Mouse (Mus musculus): Measurements from ENCODE around the gene Adgrb3. TPM values are rescaled to one million over a fixed set of nuclear protein-coding genes. Genes with fewer than 3 reads are reported as not detected.
"Not testable (repeated sequence)": the region's sequence is repeated elsewhere in the genome, so short reads cannot be mapped to it uniquely, and the experiment has no call there.

Adgrb3 gene
- polyA plus RNA-seq, 1 experiment = 54.7 TPM

GRCm38 (mm10) chr1:25504313-25504712, 325.2 kb downstream of the Adgrb3 start:
- TF ChIP-seq POLR2A (IDR thresholded peaks at IDR 0.05; ENCODE audit: borderline replicate concordance, insufficient read depth, low read length) (no peak), CTCF (IDR thresholded peaks at IDR 0.05; ENCODE audit: borderline replicate concordance, insufficient read depth, low read depth, low read length) (no peak)
- no peaks in the 10 kb centered on the region for H3K27me3 ChIP-seq (ENCODE audit: control insufficient read depth, insufficient read depth, low read length)
- no peaks in the 10 kb centered on the region for H3K4me1 ChIP-seq (ENCODE audit: control insufficient read depth, insufficient read depth, low read length)
- peak in 1 of 2 experiments; percentile 21 for DNase-seq
- WGBS = 46% methylated on average over 4 of the region's 4 CpGs
- no peak overlapping the region for H3K27ac ChIP-seq (ENCODE audit: insufficient read depth, low read length)
- H3K4me3 ChIP-seq (replicated peaks; ENCODE audit: insufficient read depth, low read depth, low read length) = no peak overlapping the region

- TF ChIP-seq CTCF (IDR thresholded peaks at IDR 0.05; ENCODE audit: borderline replicate concordance, insufficient read depth, low read depth, low read length) = no peak
- TF ChIP-seq POLR2A (IDR thresholded peaks at IDR 0.05; ENCODE audit: borderline replicate concordance, insufficient read depth, low read length) = no peak
- Histone ChIP-seq H3K4me3 (replicated peaks; ENCODE audit: insufficient read depth, low read depth, low read length) (no peak overlapping the region), H3K27ac (ENCODE audit: insufficient read depth, low read length) (no peak overlapping the region), H3K27me3 (ENCODE audit: control insufficient read depth, insufficient read depth, low read length) (no peaks in the 10 kb centered on the region), H3K4me1 (ENCODE audit: control insufficient read depth, insufficient read depth, low read length) (no peaks in the 10 kb centered on the region)
- no peak for DNase-seq
- 62% methylated on average over 4 of the region's 4 CpGs for WGBS
Measured at GRCm38 (mm10) chr1:25503524-25503923, 326.0 kb downstream of the Adgrb3 start.

GRCm38 (mm10) chr1:25495202-25495914, 334.1 kb downstream of the Adgrb3 start:
- TF ChIP-seq CTCF (IDR thresholded peaks at IDR 0.05; ENCODE audit: borderline replicate concordance, insufficient read depth, low read depth, low read length) (no peak), POLR2A (IDR thresholded peaks at IDR 0.05; ENCODE audit: borderline replicate concordance, insufficient read depth, low read length) (no peak)
- no peak for DNase-seq

GRCm38 (mm10) chr1:25491503-25491902, 338.0 kb downstream of the Adgrb3 start:
- DNase-seq = peak; percentile 34 to 67
- Histone ChIP-seq H3K4me3 (replicated peaks; ENCODE audit: insufficient read depth, low read depth, low read length) (no peak overlapping the region), H3K27ac (ENCODE audit: insufficient read depth, low read length) (no peak overlapping the region), H3K4me1 (ENCODE audit: control insufficient read depth, insufficient read depth, low read length) (peaks cover 3% of the 10 kb centered on the region; the same call in 1 of the 2 replicates), H3K27me3 (ENCODE audit: control insufficient read depth, insufficient read depth, low read length) (no peaks in the 10 kb centered on the region)
- 14% methylated on average over 1 of the region's 1 CpGs for WGBS
- TF ChIP-seq CTCF (IDR thresholded peaks at IDR 0.05; ENCODE audit: borderline replicate concordance, insufficient read depth, low read depth, low read length) (no peak), POLR2A (IDR thresholded peaks at IDR 0.05; ENCODE audit: borderline replicate concordance, insufficient read depth, low read length) (no peak)

More at GRCm38 (mm10) chr1:25495202-25495914, 334.1 kb downstream of the Adgrb3 start:
- H3K27ac ChIP-seq (ENCODE audit: insufficient read depth, low read length) = no peak overlapping the region
- H3K27me3 ChIP-seq (ENCODE audit: control insufficient read depth, insufficient read depth, low read length) = no peaks in the 10 kb centered on the region
- WGBS = 80% methylated on average over 3 of the region's 3 CpGs
- peaks cover 3% of the 10 kb centered on the region; the same call in 1 of the 2 replicates for H3K4me1 ChIP-seq (ENCODE audit: control insufficient read depth, insufficient read depth, low read length)
- no peak overlapping the region for H3K4me3 ChIP-seq (replicated peaks; ENCODE audit: insufficient read depth, low read depth, low read length)

- 93% methylated on average over 2 of the region's 2 CpGs for WGBS
- DNase-seq = no peak
Measured at GRCm38 (mm10) chr1:25490174-25490573, 339.3 kb downstream of the Adgrb3 start.

GRCm38 (mm10) chr1:25475699-25476098, 353.8 kb downstream of the Adgrb3 start:
- WGBS = 80% methylated on average over 3 of the region's 3 CpGs
- Histone ChIP-seq H3K27me3 (ENCODE audit: control insufficient read depth, insufficient read depth, low read length) (no peaks in the 10 kb centered on the region), H3K27ac (ENCODE audit: insufficient read depth, low read length) (no peak overlapping the region), H3K4me1 (ENCODE audit: control insufficient read depth, insufficient read depth, low read length) (no peaks in the 10 kb centered on the region), H3K4me3 (replicated peaks; ENCODE audit: insufficient read depth, low read depth, low read length) (no peak overlapping the region)
- no peak for DNase-seq
- TF ChIP-seq POLR2A (IDR thresholded peaks at IDR 0.05; ENCODE audit: borderline replicate concordance, insufficient read depth, low read length) = no peak

More at GRCm38 (mm10) chr1:25490174-25490573, 339.3 kb downstream of the Adgrb3 start:
- Histone ChIP-seq H3K27ac (ENCODE audit: insufficient read depth, low read length) (no peak overlapping the region), H3K4me1 (ENCODE audit: control insufficient read depth, insufficient read depth, low read length) (peaks cover 3% of the 10 kb centered on the region; the same call in 1 of the 2 replicates), H3K4me3 (replicated peaks; ENCODE audit: insufficient read depth, low read depth, low read length) (no peak overlapping the region), H3K27me3 (ENCODE audit: control insufficient read depth, insufficient read depth, low read length) (no peaks in the 10 kb centered on the region)
- TF ChIP-seq CTCF (IDR thresholded peaks at IDR 0.05; ENCODE audit: borderline replicate concordance, insufficient read depth, low read depth, low read length) (no peak), POLR2A (IDR thresholded peaks at IDR 0.05; ENCODE audit: borderline replicate concordance, insufficient read depth, low read length) (no peak)

GRCm38 (mm10) chr1:25474469-25474868, 355.0 kb downstream of the Adgrb3 start:
- DNase-seq = peak; percentile 13 to 20
- no peaks in the 10 kb centered on the region for H3K27me3 ChIP-seq (ENCODE audit: control insufficient read depth, insufficient read depth, low read length)
- no peak overlapping the region for H3K4me3 ChIP-seq (replicated peaks; ENCODE audit: insufficient read depth, low read depth, low read length)
- H3K4me1 ChIP-seq (ENCODE audit: control insufficient read depth, insufficient read depth, low read length) = no peaks in the 10 kb centered on the region
- TF ChIP-seq POLR2A (IDR thresholded peaks at IDR 0.05; ENCODE audit: borderline replicate concordance, insufficient read depth, low read length) (no peak), CTCF (IDR thresholded peaks at IDR 0.05; ENCODE audit: borderline replicate concordance, insufficient read depth, low read depth, low read length) (no peak)
- H3K27ac ChIP-seq (ENCODE audit: insufficient read depth, low read length) = no peak overlapping the region
- 39% methylated on average over 11 of the region's 11 CpGs for WGBS

GRCm38 (mm10) chr1:25471612-25472011, 357.9 kb downstream of the Adgrb3 start:
- H3K27ac ChIP-seq (ENCODE audit: insufficient read depth, low read length); H3K27me3 ChIP-seq (ENCODE audit: control insufficient read depth, insufficient read depth, low read length); H3K4me1 ChIP-seq (ENCODE audit: control insufficient read depth, insufficient read depth, low read length); H3K4me3 ChIP-seq (replicated peaks; ENCODE audit: insufficient read depth, low read depth, low read length); DNase-seq: not testable (repeated sequence)
- WGBS = 61% methylated on average over 2 of the region's 2 CpGs
